Mouse (Mus musculus): ENCODE measurements around the gene Arel1.
A peak's percentile ranks its signal among the peaks of the same experiment; 100 is the strongest.

Gene Arel1

GRCm38 (mm10) chr12:84968831-84969655 is 1.7 kb downstream of the Arel1 start:
- TF ChIP-seq GATA4 (IDR thresholded peaks at IDR 0.05; ENCODE audit: insufficient replicate concordance, low read length): no peak

- TF ChIP-seq GATA4 (IDR thresholded peaks at IDR 0.05; ENCODE audit: insufficient replicate concordance, low read length): no peak
Observed at GRCm38 (mm10) chr12:84962606-84963005, 8.1 kb downstream of the Arel1 start.

GRCm38 (mm10) chr12:84958794-84959356 is 11.8 kb downstream of the Arel1 start:
- no peak for TF ChIP-seq GATA4 (IDR thresholded peaks at IDR 0.05; ENCODE audit: insufficient replicate concordance, low read length)

GRCm38 (mm10) chr12:84956317-84956716 is 14.4 kb downstream of the Arel1 start:
- no peak for TF ChIP-seq GATA4 (IDR thresholded peaks at IDR 0.05; ENCODE audit: insufficient replicate concordance, low read length)

- TF ChIP-seq GATA4 (IDR thresholded peaks at IDR 0.05; ENCODE audit: insufficient replicate concordance, low read length): no peak
Observed at GRCm38 (mm10) chr12:84952351-84952750, 18.3 kb downstream of the Arel1 start.

DNA sequence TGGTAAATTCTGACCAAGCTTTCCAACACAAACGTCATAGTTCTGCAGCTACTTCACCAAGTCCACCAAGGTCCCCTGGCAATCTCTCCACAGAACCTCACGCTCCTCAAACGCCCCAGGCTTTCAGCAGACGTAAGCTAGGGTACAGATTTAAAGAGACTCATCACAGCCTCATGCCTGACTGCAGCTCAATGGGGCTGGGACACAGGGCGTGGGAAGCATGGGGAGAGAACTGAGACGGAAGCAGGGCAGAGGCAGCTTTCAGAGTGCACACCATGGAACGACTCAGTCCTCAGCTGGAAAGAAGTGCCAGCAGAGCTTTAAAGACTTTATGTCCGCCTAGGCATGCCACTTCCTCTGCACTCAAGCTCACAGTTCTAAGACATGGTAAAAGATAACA is 19.2 kb downstream of the Arel1 start:
- TF ChIP-seq GATA4 (IDR thresholded peaks at IDR 0.05; ENCODE audit: insufficient replicate concordance, low read length): no peak

- TF ChIP-seq GATA4 (IDR thresholded peaks at IDR 0.05; ENCODE audit: insufficient replicate concordance, low read length): no peak
Observed at GRCm38 (mm10) chr12:84950763-84951162, 19.9 kb downstream of the Arel1 start.

DNA sequence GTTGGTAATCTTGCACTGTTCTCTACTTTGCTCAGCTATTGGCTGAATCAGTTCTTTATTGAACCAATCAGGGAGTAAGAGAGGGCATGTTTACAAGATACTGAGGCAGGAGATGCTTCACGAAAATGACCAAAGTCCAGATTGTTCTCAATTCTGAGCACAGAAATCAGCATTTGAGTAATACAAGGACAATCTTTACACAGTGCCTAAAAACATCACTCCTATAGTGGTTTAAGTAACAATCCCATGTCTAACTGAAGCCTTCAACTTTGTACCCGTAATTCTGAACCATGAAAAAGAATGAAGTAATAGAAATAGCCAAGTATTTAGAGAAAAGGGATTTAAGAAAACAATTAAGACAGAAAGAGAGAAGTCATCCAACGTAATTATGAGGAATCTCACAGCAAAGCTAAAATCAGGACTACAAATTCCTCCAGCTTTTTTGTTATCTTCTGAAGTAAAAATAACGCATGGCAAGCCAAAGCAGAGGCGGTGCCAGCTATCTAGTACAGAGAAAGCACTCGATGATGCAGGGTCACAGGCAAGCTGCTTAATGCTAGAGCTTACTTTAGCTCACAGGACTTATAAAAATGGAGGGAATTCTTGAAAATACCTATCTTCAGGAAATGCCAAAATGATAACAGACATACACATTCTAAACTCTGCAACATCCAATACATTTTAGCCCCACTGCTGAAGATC is 22.0 kb downstream of the Arel1 start:
- peak; percentile 5; the same call in 1 of the 2 replicates for TF ChIP-seq GATA4 (IDR thresholded peaks at IDR 0.05; ENCODE audit: insufficient replicate concordance, low read length)

DNA sequence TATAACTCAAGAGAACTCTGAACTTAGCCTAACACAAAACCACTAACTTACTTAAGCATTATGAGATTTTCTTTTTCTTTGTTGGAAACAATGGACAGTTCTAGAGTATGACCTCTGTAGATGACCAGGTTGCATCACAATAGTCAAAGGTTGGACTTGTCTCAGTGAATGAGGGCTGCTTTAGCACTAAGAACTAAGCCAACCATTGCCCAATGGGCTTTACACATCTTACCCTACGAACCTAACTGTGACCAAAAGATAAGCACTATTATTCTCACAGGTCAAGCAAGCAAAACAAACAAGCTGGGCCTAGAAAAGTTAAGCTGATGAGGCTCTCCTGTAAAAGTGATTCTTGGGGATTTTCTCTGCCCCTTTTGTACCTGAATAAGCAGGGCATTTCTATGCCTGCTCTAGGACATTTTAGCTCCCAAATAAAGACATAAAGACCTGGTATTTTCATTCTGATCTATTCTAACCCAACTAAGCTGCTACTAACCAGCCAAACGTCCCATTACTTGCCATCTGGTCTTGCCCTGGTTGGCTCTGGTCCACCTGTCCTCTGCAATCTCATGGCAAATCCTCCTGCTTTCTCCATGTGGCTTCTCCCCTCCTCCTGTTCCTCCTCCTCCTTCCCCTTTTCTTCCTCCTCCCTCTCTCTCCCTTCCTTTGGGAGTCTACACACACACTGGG is 22.7 kb downstream of the Arel1 start:
- TF ChIP-seq GATA4 (IDR thresholded peaks at IDR 0.05; ENCODE audit: insufficient replicate concordance, low read length): peak; percentile 86; the same call in 1 of the 2 replicates

DNA sequence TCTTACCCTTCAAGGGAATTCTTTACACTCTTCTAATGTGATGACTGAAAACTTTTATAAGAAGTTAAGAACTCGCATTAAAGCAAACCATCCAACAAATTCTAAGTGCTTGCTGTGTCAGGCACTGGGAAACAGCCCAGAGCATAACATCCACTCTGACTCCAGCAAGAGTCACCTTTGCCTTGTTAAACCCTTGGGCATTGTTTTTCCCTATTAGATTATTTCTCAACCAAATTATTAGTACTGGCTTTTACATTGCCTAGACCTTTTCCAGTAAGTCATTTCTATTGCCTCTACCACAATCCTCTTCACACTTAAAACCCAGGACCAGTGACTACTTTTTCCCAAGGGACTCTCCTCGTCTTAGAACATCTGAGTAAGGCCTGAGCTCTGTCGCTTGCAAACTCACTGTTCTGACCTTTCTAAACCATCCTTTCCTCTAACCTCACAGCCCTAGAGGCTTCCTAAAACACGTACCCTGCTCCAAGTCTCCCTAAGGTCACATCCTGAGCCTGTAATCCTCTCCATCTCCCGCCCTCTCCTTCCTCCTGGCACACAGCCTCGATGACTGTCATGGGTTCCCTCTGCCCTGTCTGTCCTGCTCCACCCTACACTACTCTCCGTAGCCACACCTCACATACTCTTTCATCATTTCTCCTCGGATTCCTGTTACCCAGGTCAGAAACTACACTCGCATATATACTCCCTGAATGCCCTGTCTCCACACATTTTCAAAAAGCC is 25.7 kb downstream of the Arel1 start:
- no peak for TF ChIP-seq GATA4 (IDR thresholded peaks at IDR 0.05; ENCODE audit: insufficient replicate concordance, low read length)

- TF ChIP-seq GATA4 (IDR thresholded peaks at IDR 0.05; ENCODE audit: insufficient replicate concordance, low read length): no peak
Observed at GRCm38 (mm10) chr12:84944150-84944812, 26.4 kb downstream of the Arel1 start.

DNA sequence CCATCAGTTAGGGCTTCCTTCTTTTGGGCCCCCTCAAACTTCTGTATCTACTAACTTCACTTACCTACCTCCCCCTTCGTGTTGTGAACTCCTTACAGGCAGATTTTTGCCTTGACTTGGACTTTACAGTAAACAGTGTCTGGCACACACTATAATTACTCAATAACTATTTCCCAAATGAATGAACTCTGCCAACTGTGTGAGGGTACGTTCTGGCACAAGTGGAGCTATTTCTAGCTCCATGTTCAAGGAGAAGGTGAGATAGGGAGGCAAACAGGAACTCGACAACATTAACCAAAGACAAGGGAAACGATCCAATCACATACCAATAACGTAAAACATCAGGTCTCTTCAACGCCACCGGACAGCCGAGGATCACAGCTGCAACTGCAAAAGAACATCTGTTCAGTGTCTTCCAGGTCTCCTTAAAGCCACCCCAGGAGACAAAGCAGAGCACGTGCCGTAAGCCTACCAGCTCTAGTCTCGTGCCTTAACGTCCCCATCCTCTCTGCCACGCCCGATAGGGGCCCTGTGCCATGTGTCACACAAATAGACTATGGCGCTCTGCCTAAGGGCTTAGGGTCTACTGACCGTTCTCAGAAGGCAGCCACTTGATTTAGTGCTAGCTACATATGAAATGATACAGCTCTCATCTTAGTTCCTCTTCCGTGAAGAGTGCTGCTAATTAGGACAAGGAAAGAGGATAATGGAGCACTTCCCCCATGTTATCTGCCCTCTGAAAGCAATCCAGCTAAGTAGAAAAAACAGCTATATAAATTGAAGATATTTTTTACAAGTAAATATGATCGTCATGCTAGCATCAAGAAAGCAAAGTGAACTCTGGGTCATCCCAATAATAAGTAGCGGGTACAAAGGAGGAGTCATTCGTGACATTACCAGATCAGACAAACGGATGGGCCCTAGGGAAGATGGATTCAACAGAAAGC is 27.4 kb downstream of the Arel1 start:
- no peak for TF ChIP-seq GATA4 (IDR thresholded peaks at IDR 0.05; ENCODE audit: insufficient replicate concordance, low read length)

DNA sequence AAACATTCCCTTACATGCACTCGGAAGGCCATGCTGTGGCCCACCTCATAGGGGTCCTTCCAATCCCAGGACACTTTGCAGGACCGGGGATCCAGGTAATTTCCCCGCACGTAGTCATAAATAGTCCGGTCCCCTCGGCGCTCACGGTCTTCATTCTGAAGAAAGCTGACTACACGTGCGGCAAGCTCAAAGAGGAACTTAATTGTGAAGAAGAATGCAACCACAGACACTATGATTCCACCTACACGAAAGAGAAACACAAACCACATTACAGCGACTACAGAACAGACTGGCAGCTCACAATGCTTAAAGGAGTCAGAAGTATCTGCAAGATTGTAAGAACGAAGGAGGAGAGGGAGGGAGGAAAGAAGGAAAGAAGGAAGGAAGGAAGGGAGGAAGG is 29.0 kb downstream of the Arel1 start:
- TF ChIP-seq GATA4 (IDR thresholded peaks at IDR 0.05; ENCODE audit: insufficient replicate concordance, low read length): no peak
